Mouse (Mus musculus) B cell, adult 2 months (primary cell): ENCODE measurements at regions not wholly inside any gene's neighbourhood (a gene's known extent, or its start where the extent isn't known, plus 50 kb on each side); places are given as distances from the start of the nearest gene placed in this dataset.

Experiments used
- DNase-seq, 2 experiments: peaks; one replicate each; pipeline ENCODE4 v3.0.0; 2022

DNA sequence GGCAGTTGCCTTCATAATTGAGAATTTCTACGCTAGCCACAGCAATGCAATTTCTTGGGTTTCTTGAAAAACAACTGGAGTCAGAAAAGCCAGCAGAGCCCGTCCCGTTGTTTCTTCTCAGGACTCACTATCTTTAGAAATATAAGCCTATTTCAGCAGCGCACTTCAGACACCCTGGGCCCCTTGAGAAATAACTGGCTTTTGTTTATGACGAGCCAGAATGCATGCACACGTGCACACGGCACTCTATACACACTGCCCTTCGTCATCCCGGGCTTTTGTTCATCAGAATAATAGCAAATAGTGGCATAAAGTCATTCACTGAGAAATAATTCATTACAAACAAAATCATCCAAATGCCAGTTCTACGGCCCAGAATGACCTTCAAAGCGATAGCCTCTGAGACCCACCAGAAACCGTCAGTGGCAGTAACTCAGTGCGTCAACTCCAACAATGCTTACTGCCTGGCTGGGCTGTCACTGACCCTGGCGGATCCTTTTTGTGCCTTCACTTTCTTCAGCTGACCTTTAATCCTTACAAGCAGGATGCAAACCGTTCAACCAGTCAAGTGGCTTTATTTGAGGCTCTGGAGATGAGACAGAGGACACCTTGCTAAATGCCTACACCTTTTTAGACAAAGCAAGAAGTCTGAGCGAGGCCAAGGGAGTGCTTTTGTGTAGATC, 126.7 kb upstream of the Smarca2 start:
- no peak for DNase-seq

DNA sequence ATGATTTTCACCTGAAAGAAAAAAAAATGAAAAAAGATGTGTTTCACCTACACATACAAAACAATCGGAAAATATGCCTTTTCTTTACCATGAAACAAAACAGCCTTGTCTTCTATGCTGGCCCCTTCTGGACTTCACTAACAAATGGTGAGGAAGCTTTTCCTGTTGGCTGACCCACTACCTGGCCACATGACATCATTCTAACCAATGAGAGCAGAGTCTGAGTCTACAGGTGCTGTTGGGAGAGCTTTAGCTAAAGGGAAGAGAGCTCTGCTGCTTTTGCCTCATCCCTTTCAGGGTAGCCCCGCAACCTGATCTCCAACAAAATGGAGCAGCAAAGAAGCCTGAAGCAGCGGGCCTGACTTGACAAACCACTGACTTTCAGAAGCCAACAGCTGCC, 120.5 kb upstream of the Smarca2 start:
- DNase-seq, result no peak

DNA sequence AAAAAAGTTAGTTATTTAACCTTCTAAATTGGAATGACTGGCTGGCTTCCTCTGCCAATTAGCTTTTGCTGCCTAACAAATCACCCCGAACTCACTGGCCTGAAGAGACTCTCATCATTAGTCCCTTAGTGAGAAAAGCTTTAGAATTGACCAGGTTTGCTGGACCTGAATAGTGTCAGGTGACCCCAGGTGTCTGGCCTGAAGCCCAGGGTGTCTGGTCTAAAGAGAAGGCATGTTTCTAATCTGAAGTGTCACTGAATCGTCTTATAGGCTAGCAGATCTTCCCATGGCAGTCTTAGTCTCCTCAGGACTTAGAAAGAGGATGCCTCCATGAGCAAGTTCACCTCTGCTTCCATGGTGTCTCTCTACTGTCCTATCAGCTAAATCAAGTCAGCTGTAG, 112.0 kb upstream of the Smarca2 start:
- DNase-seq, result no peak

DNA sequence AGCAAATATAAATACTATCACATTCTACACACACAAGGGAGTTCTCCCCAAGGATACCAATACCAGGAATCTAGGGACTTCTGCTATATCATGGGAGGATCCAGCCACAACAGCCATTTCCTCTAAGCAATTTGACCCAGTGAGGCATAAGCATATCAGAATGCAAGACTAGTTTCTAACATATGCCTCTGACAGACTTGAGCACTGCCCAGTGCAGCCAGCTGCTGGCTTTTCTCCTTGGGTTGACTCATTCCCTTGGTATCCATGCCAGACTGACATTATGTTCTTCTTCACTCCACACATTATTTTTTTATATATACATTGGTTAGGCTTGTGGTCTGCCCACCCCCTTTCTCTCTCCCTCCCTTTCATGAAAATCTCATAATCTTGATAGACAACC, 103.8 kb upstream of the Smarca2 start:
- DNase-seq, result no peak

DNA sequence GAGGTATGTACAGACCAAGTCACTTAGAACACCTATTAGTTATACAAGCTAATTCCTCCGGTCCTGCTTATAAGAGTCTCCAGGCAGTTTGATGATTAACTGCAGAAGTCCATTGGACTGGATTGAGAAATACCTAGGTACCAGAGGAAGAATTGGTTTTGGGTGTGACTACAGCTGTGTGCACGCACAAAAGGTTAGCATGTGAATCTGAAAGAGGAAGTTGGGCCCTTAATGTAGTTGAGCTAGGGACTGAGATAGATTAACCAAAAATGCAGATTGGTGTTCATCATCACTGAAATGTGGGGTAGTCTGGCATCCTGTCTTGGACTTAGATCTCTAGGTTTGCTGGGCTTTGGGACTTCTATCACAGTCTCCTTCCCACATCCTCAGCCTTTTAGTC, 100.8 kb upstream of the Smarca2 start:
- DNase-seq, result no peak

DNA sequence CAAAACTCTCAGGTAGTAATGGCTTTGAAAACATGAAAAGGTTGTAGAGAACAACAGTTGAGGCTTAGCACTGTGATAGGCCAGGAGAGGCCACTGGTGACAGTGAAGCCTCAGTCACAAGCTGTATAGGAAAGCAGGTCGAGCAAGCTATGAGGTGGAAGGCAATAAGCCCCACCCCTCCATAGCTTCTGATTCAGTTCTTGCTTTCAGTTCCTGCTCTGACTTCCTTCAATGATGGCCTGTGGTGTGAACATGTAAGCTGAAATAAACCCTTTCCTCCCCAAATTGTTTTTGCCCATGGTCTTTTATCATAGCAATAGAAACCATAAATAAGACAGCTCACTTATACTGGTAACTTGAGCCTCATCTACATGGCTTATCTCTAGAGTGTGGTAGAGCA, 98.0 kb upstream of the Smarca2 start:
- DNase-seq, result no peak

DNA sequence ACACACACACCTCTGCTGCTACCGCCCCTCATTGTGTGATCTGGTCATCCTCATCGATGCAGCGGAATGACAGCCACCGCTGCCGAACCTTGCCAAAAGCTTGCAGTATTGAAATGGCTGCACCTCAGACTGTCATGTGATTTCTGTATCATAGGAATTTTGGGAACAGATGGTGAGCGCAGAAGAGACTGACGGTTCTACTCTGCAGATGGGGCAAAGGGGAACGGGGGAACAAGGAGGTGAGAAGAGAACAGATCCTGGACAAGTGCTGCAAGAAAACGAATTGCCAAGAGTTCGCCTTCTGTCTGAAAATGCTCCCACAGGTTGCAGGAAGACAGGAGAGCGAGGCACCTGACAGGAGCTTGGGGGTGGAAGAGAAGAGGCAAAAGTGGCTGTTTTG, 96.9 kb upstream of the Smarca2 start:
- no peak for DNase-seq

DNA sequence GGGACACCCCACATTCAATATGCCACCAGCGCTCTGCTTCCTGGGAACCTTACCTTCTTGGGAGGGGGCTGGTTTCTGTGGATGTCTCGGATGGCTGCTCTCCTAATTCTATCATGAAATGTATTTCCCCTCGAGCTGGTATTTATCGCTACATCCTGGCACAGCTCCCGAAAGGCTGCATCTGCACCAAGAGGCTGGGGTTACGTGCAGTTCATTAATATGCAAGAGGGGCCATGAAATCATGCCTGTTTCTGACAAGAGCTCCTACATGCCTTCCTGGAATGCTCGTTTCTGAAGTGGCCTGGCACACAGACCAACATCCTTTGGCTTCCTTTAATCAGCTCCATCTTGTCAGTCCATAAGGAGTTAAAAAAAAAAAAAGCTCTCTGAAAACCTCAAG, 96.2 kb upstream of the Smarca2 start:
- DNase-seq, result no peak

DNA sequence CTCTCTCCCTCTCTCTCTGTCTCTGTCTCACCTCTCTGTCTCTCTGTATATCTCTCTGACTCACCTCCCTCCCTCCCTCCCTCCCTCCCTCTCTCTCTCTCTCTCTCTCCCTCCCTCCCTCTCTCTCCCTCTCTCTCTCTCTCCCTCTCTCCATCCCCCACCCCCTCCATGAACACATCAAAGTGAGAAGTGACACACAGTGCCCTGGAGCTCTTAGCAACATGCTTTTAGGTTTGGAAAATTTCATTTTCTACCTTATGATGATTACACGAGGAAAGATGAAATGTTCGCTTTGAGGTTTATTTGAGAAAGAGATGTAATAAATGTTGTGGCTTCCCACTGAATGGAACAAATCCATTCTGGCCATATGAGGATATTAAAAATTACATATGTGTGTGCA, 95.6 kb upstream of the Smarca2 start:
- DNase-seq, result no peak

DNA sequence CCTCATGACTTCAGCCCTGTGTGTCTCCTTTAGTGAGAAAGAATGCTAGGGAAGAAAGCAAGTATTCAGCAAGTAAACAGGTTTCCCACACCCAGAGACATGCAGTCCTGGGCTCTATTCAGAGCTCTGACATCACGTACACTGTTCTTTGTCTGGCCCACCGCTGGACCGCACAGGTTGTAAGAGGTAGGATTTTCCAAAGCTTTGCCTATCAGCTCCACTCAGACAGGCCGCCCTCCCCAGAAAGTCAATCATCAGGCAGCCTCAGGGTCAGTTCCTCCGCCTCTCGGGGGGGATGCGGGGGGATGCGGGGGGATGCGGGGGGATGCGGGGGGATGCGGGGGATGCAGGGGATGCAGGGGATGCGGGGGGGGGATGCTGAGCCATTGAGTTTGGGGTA, 94.7 kb upstream of the Smarca2 start:
- no peak for DNase-seq

DNA sequence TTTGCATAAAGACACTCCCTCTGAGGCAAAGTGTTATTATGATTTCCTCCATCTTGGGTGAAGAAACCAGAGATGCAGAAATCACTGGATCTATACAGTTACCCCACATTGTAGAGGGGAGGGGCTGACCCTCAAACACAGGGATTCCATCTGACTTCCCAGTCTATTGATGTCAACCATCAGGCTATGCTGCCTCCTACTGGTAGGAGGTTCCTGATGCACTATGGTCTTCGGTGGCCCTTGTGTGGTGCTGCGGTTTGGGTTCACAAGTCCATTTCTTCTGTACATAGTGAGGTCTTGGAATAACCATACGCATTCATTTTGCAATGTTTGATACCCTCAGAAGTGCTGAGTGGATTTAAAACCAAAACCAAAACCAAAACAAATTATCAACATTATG, 94.0 kb upstream of the Smarca2 start:
- peak; percentile 3 to 5 for DNase-seq

DNA sequence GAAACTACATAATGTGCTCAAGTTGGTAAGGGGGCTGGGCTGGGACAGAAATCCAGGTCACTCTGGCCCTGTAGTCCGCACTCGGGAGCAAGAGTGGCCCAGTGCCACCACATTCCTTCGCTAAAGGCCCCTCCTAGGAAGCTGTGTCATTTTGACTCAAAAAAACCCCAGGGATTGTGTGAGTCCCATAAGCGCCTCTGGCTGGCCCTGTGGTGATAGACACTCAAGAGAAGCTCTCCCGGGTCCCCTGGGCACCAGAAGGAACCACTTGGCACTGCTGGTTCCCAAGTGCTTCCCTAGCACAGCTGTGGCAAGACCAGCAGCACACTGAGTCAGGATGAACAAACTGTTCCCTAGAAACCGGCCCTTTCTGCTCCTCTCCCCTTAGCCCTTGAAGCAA, 93.1 kb upstream of the Smarca2 start:
- no peak for DNase-seq

DNA sequence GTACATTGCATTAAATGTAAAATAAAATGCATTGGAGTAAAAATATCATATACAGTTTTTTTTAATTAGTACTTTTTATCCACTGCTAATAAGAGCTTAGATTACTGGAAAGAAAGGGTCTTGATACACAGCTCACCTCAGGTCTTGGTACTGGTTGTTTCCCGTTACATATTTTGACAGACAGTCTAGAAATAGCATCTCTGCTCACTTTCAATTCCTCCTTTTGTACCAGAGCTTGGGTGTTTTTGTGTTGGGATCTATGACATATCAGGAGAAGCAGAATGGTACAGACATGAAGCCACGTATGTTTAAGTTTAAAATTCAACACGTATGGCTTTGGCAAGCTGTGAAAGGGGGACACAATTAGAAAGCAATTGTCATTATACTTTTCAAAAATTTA, 80.3 kb upstream of the Smarca2 start:
- no peak for DNase-seq

DNA sequence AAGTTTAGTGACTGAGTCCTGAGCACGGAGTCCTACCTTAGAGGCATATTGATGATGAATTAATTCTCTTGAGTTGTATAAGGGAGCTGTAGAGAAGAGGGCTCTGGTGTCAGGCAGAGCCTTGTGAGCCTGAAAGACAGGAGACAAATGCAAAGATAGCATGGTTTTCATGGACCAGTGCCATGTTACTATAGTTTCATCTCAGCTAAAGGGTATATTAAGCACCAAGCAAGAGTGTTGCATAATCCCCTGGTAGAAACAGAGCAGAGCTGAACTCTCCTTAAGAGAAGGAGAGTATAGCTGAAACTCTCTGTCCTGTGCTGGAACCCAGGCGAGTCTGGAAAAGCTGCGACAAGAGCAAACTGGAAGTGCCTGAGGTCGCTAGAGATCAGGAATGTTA, 73.5 kb upstream of the Smarca2 start:
- no peak for DNase-seq

DNA sequence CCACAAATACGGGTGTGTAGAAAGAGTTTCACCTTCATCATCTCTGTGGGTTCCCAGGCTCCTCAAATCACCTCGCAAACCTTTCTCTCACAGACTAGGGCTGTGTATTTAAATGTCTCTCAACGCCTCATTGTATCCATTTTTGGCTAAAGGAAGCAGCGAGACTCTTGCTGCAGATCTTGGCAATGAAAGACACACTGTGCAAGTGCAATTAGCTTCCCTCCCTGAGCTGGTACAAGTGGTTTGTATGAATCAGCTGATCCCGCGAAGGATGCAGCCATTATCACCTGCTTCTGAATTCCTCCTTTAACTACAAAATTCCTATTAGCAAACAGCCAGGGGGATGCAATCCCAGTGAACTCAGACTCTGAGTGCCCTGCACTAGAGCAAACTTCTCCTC, 72.3 kb upstream of the Smarca2 start:
- DNase-seq, result no peak

DNA sequence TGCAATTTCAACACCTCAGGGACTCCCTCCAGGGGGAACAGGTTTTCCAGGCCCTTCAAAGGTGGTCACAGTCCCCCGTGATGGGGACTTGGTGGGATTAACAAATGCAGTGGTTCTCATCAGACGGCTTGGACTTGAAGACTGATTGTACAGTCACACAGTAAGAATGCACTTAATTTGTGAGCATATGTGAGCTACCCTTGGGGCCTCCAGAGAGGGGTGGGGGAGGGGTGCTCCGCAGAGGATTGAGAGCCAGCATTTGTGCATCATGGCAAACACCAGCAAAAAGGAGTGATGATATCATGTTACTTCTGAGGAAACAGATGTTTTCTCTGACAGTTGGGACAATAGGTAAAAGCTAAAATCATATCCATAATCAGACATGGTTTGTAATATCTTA, 59.2 kb upstream of the Smarca2 start:
- DNase-seq, result no peak

DNA sequence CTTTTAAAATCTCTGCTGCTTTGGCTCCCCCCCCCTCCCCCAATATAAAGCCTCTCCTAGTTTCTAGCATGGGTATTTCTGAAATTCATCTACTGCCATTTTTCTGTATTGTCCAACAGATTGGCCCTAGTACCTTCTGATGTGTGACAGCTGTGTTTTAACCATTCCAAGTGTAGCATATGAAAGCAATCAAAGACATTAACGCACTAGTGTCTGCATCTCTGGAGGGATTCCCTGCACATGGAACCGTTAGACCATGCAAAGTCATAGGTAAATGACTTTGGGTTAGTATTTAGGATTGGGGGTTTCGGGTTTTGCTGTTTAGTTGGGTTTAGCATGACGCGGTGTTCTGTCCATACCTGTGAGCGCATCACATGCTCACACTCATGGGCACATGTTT, 57.3 kb upstream of the Smarca2 start:
- no peak for DNase-seq

DNA sequence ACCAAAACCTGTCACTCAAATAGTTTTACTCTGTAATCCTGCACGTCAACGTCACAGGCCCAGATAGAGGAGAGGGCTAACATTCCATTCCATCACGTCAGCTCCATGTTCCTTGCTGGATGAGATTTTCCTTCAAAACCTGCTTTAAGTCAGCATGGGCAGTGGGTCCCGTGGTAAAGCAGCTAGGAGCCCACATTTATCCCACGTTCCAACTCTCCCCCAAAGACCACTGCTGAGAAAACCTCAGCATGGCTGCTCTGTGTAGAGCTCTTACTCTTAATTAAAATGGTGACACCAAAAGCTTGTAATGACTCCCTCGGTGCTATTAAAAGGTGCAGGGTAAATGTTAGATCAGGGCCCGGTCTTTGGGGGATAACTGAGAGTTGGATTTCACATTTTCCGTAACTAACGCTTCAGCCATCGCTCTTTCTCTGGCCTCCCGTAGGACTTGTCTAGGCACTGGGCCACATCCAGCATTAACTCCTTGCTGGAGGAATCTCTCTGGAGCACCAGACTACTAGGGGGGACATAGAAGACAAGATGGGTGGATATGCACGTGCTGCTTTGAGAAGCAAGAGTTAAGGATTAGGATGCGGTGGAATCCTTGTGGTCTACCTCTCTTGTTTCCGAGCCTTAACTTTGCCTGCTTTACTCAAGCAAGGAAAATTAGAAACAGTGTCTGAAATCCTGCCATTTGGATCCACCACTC, 56.1 kb upstream of the Smarca2 start:
- DNase-seq, result no peak

DNA sequence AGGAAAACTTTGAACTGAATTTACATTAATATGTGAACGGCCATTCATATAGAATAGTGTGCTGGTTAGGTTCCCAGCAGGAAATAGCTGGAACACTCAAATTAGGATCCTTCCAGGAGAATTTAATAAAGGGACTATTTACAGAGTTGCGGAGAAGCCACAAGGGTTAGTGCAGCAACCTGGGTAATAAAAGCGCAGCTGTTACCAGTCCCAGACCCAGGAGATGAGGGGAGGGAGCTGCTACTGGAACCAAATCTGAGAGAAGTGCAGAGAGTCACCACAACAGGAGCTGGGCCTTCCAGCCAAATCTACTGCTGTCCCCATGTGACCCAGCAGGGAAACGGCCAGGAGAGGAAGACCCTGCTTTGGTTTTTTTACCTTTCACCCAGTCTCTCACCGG, 54.6 kb upstream of the Smarca2 start:
- no peak for DNase-seq
